Mouse (Mus musculus): Measurements from ENCODE around the gene Gm1043.

Gm1043 gene

DNA sequence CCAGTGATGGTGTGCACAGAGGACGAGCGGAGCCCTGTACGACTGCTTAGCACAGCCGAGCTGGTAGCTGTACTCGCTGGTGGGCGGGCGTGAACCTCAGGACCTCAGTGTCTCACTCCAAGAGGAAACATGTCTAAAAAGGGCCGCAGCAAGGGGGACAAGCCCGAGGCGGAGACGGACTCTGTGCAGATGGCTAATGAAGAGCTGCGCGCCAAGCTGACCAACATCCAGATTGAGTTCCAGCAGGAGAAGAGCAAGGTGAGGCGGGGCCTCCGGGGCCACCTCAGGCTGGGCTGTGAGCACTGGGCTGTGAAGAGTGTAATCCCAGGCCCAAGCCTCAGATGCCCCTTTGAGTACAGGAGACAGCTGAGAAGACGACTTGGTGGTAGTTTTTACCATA lies at the start of gene Gm1043:
Gene Gm1043, plus strand, starts transcription at position 130 of the 400 bp plus-strand sequence.
- DNase-seq (ENCODE audit: low spot score): no peak

DNA sequence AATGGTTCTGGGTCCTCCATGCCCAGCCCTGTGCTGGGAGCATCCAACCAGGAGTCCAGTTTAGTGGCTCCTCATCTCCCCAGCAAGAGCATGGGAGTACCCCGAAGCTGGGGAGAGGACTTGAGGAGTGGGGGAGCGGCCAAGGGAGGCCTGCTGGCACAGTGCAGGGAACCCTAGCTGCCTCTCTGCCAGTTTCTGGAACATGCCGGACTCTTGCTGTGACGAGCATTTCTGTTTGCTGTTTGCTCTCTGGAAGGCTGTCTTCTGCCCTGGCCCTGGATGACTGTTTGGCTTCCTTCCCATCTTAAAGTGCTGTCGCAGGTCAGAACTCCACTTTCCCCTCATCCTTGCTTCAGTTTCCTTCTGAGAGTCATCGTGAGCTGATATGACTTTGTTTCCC lies 49.3 kb upstream of the Gm1043 start:
- DNase-seq (ENCODE audit: low spot score): no peak

DNA sequence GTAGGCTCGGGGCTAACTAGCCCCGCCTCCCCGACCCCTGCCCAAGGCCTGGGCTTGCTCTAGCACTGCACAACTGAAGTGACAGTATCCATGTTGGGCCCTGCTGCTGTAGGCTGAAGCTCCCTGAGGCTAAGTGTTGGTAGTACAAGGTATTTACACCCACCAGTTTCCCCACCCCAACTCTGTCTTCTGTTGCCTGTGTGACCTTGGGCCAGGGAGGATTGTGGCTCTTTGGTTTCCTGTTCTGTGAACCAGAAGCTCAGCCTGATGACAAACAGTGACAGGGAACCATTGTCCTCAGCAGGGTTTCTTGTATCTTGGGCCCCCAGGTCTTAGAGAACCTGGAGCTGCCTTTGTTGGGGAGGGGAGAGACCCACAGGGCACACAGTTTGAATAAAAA lies 48.3 kb upstream of the Gm1043 start:
- no peak for DNase-seq (ENCODE audit: low spot score)

DNA sequence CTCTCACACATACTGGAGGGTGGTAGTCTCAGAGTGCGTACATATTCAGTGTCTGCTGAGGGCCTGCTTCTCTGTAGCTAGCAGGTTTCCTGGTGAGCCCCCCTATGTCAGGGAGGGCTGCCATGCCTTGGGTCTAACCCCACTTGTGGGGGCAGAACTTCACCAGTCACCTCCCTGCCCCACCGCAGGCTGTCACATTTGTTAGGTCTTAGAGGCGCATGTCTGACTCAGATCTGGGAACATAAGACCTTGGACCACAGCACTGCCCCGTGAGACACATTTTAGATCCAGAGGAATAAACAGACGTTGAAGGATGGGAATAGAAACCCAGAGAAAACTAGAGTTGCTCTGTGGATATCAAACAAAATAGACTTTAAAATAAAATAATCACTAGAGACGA lies 45.3 kb upstream of the Gm1043 start:
- no peak for DNase-seq (ENCODE audit: low spot score)

DNA sequence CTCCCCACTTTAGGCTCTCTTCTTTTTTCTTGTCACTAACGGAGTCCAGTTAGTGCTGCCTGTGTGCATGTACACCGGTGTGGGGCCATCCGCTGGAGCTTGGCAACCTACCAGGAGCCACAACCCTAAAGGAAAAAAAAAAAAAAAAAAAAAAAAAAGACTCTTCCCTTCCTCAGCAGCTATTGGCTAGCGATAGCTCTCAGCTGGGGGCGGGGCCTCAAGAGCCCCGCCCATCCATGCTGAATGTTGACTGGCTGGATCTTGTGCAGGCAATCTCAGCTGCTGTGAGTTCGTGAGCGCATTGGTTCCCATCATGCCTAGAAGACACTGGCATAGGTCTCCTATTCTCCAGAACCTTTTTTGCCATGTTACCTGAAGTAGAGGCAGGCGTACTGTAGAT lies 44.5 kb upstream of the Gm1043 start:
- no peak for DNase-seq (ENCODE audit: low spot score)

DNA sequence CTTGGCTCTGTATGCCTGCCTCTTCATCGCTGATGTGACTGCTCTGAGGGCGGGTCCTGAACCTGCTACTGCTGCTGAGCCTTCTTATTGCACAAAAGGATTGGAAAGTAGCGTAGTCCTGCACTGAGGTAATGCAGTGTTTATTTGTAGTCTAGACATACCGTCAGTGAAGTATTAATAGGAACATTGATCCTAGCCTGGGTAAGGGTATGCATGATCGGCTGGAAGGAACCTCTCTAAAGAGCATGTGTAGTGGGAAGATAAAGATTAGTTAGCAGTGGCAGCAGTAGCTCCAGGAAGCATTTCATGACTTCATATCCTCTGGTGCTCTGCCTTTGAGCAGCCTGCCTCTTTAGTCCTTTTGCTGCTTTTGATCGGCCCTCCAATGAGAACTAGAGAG lies 43.5 kb upstream of the Gm1043 start:
- DNase-seq (ENCODE audit: low spot score): no peak

DNA sequence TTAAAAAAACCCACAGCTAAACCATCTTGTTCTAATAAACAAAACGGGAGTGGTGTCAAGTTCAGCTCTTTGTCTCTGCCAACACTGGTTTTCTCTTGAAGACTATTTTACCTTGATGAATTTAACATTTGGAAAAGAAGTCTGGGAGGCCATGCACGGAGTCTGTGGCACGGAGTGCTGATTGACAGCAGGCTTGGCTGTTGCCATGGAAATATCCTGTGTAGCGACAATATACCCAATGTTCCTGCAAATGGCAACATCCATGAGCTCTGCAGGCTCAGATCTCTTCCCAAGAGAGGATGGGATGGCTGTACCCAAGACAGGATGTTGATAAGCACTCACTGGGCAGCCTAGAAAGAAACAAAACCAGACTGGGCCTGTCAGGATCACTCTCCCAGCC lies 42.2 kb upstream of the Gm1043 start:
- DNase-seq (ENCODE audit: low spot score): no peak

DNA sequence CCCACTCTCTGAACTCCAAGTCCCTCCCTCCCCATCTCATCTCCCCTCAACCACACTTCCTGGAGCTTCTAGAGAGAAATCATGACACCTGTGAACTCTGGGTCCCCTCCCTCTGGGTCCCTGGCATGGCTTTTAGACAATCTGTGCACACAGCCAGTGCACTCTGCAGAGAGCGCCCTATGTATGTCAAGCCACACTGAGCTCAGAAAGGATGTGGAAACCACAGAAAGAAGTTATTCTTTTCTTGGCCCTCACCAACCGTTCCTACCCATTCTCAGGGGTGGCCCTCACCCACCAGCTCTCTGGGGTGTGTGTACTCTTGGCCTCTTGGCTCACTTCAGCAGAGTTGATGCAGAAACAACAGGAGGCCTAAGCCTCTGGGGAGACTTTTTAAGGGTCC lies 40.4 kb upstream of the Gm1043 start:
- no peak for DNase-seq (ENCODE audit: low spot score)

DNA sequence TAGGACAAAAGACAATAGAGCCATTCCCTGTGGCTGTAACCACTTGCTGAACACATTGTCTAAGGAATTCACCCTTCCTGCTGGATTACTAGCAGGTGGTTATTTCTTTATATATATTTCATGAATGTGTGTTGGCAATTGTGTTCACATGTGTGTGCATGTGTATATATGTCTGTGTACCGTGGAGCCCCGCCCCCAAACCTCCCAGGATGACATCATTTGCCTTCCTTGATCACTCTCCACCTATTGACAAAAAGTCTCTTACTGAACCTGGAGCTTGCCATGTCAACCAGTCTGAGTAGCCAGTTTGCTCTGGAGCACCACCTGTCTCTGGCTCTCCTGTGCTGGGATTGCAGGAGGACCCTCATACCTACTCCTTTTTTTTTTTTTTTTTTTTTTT lies 39.6 kb upstream of the Gm1043 start:
- DNase-seq (ENCODE audit: low spot score): no peak

DNA sequence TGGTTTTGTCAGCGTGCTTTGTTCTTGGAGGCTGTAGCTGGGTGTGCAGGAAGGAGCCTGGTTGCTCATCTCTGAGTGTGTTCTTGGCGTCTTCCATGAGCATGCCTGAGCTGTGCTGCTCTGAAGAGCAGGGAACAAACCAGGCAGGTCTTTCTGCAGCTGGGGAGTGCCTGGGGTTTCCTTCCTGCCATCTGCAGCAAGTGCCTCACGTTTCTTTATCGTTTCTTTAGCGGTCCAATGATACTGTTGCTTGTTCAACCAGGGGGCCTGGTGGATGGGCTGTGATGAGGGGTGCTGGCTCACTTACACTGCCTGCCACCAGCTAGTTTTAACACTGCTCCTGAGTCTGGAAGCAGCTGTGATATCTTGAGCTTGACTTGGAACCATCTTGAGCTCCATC lies 38.4 kb upstream of the Gm1043 start:
- DNase-seq (ENCODE audit: low spot score): no peak

DNA sequence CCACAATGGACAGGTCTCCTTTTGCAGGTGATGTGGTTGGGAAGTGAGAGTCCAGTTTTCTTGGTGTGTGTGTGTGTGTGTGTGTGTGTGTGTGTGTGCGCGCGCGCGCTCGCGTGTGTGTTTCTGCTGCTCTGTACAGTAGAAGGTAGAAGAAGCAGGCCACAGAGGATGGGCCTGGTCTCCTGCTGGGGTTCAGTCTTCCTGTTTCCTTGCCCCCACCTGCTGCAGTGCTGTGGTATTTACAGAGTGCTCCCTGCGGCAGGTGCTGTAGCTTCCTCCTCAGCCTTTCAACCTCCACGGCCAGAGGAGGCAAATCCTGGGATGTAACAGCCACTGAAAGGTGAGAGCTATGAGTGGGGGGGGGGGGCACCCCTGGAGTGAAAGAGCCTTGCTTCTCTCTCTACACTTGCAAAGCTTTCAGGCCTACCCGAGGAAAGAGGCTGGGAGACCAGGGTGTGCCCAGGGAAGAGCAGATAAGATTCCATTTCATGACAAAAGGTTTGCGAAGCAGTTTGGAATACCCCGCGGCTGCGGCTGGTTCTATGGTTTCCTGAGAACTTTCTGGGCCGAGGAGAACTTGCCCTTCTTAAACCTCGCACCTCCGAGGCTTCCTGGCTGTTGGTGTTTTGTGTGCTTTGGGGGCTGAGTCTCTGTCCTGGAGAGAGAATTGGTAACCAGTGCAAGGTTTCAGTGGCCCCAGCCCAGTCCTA lies 37.8 kb upstream of the Gm1043 start:
- DNase-seq (ENCODE audit: low spot score): no peak

DNA sequence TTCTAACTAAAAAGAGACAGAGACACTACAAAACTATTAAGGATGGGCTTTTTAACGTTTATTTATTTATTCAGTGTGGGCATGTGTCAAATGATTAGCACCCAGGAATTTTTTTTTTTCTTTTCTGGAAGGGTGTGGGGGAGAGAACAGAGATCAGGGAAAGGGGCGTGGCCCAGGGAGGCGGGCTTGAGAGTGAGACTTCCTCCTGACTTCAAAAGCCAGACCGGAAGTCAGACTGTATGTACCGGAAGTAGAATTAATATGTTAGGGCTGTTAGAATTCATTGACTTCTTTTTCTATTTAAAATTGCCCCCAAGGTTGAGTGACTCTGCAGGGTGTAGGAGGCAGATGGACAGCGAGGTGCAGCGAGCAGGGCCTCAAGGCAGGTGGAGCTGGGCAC lies 37.2 kb upstream of the Gm1043 start:
- no peak for DNase-seq (ENCODE audit: low spot score)

DNA sequence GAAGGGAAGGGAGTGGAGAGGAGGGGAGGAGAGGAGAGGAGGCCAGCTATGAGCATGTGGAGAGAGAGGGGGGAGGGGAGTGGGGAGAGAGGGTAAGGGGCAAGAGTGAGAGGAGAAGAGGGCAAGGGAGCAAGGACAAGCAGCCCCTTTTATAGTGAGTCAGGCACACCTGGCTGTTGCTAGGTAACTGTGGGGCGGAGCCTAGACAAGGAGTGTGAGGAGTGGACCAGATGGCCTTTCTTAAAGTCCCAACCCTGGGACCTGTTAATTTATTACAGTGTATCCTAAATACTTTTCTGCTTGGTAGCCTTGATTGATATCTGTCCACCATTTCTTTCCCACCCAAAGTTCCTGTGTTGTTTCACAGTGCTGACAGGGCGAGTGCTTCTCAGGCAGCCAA lies 36.1 kb upstream of the Gm1043 start:
- no peak for DNase-seq (ENCODE audit: low spot score)

DNA sequence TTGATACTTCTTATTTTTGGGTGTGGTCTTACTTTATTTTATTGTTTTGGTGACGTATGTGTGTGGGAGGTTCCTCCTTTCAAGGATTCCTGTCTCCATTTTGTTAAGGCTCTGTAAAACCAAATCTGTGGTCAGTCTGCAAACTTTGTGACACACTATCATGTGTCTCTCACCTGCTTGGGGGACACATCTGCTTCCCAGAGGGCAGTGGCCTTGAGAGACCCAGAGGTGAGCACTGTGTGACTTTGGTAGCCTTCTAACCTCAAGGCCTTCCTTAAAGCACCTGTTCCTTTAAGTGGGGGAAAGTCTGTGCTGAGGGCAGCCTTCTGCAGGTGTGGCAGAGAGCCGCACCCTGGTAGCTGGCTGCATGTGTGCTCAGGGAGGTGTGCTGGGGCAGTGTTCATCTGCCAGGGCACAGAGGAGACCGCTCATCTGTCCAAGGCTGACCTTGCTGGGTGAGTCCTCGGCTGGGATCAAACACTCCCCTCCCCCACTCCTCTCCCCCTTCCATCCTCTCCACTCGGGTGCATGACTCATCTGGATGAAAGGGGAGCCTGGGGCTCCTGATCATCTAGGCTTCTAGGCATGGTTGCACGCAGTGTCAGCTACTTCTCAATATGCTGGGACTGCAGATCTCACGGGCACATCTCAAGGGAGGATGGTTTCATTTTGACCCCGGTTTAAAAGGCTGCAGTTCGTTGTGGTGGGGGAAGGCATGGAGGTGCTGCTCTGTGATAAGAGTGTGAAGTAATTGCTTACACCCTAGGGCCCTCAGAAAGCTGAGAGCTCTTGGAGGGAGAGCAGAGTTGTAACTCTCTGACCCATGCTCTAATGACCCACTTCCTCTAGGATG lies 34.4 kb upstream of the Gm1043 start:
- DNase-seq (ENCODE audit: low spot score): peak; percentile 55

DNA sequence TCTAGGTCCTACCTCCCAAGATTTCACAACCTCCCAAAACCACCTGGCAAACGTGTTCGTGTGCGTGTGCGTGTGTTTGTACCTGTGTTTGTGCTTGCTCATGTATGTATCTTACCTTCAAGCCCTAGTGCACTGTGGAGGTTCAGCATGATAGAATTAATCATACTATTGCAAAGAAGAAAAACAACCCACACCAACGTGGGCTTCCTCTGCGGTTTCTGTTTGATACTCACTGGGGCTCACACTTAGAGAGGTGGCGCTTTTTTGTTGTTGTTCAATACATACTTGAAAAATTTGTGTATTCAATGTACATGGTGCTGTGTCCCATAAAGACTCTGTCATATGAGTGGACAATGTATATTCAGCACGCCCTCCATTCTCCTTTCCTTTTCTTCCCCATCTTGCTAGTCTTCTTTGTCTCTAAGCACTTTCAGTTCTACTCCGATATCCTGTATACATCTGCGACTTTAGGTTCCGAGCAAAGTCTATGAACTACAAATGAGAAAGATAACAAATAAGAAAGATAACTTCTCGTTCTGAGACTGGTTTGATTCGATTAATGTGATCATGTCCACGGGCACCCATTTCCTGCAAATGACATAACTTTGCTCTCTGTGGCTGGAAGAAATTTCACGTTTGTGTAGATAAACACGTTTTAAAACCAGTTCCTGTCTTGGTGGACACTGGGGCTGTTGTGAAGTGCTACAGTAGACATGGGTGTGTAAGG lies 33.6 kb upstream of the Gm1043 start:
- no peak for DNase-seq (ENCODE audit: low spot score)

DNA sequence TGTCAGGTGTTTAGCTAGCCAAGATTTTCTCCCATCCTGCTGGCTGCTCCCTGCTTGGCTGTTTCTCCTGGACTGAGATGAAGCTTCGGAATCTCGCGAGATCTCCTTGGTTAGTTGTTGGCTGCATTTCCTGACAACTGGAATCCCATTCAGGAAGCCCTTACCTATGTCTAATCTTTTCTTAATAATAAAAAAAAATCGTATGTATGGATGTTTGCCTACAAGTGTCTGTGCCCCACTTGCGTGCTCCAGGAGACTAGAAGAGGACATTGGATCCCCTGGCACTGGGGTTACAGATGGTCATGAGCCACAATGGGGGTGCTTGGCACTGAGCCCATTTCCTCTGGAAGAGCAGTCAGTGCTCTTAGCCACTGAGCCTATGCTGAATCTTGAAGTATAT lies 32.3 kb upstream of the Gm1043 start:
- no peak for DNase-seq (ENCODE audit: low spot score)

DNA sequence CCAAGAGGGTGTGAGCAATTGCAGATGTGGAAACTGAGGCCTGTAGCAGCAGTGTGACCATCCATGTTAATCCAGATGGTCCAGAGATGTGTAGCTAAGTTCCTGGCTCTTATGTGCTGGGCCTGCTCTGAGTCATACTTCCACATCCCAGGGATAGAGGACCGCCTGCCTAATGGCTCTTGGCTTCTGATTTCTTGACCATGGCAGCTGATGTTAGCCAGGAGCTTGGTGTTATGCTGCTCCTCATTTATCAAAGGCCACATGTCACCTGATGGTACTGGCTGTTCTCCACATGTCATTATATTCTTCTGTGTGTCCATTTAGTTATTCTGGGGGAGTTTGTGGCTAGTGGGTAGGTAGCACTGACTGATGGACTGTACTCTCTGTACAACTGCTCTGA lies 29.4 kb upstream of the Gm1043 start:
- no peak for DNase-seq (ENCODE audit: low spot score)

DNA sequence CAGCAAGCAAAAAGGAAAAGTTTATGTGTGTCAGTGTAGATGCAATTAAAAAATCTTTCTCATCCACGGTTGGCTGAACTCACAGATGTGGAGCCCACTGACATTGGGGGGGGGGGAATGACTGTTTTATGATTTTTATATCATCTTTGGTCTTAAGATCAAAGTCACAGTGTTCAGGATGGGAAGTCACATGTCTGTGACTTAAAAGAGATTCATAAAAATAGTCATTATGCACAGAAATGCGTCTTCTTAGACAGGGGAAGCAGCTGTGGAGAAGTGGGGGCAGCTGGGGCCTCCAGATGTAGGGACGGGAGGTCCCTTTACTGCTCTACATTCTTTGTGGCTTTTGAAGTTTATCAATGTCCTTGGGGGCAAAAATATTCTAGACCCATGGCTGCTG lies 28.7 kb upstream of the Gm1043 start:
- DNase-seq (ENCODE audit: low spot score): no peak

DNA sequence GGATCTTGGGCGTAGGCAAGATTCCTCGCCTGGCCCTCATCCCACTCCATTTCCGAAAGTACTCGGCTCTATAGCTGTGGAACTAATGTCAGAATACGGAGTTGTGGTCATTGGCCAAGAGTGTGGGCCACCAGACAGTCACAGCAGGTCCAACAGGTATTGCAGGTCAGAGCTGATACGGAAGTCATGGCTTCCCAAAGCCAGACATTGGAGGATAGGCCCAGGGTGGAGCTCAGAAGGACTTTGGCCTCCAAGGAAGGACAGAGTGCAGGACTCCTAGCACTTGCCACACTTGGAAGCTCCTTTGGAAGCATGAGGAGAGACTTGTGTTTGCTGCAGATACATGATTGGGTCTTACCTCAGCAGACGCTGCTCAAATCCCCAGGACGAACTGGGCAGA lies 23.6 kb upstream of the Gm1043 start:
- peak; percentile 34 for DNase-seq (ENCODE audit: low spot score)

DNA sequence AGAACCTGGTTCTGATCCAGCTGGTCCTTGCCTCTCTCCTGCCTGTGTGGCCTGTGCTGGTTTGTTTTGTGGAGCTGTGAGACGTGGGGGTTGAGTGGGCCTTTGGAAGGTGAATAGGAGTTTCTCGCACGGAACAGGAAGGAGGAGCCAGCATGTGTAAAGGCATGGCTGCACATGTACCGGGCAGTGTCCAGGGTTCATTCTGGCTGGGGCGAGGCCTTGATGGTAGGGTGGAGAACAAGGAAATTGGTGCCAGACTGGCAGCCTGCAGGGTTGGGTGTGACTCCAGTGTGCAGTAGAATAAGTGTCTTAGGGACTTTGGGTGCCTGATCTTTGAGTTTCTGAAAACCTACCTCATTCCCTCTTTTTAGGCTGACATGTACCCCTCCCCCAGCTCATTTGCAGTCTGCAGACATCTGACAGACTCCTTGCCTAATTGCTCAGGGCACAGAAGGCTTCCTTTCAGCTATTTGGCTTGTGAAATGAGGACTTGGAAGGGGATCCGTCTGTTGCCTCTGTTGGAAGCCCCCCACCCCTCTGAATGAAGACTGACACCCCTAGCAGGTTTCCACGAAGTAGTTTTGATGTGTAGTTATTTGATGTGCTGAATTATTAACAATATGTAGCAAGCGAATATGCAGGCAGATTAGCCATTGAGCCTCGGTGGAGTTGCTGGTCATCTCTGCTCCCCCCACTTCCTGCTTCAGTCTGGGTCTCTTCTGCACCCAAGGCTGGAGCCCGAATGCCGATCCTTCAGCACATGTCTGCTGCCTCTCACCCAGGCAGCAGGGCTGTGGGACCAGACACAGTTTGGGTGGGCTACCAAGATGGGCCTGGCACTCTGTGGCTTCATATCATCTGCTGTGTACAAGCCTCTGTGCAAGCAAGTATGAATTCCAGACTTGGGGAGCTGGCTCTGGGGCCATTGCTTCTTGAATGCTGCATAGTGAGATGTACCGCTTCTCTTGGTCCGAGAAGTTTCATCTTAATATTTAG lies 20.4 kb upstream of the Gm1043 start:
- peak; percentile 51 for DNase-seq (ENCODE audit: low spot score)

DNA sequence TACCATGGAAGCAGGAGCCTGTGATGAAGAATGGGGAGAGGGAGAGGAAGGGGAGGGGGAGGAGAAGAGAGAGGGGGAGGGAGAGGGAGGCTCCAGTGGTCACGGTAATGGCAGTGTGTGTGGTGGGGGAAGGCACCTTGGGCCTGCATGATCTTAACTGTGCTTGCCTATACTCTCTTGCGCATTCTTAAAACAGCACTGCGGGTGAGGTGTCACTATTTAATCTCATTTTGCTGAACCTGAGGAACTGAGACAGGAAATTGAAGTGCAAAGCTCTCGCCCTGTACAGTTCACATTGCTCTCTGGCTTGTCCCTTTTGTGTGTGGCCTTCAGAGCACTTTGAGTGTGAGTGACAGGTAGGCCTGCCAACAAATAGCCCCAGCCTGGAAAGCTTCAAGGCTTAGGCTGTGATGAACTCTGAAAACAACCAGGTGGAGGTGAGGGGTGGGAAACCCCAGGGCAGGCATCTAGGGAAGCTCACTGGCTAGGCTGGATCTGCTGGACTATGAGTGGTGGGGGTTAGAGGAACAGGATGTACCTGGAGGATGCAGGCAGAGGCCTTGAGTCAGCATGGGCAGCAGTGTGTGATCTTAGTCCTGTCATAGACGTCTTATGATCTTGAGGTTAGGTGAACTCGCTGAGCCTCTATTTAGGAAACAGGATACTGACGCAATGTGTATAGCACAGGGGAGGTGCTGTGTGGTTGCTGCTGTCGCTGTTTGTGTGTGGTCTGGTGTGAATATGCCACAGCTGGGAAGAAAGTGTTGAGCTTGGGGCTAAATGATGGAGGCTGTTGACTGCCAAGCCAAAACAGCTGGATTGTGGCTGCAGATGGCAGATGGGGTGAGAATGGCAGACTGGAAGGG lies 18.2 kb upstream of the Gm1043 start:
- no peak for DNase-seq (ENCODE audit: low spot score)

Data from urinary bladder, postnatal 14 days (tissue).